Mouse (Mus musculus): ENCODE data around the gene Rbms1.

Rbms1 gene

GRCm38 (mm10) chr2:60962671-60963421, at the start of gene Rbms1:
Gene Rbms1 (minus strand): TSS chr2:60963192.
- peak; percentile 15 for DNase-seq (ENCODE audit: low spot score)

GRCm38 (mm10) chr2:61012249-61012828, 49.3 kb upstream of the Rbms1 start:
- DNase-seq (ENCODE audit: low spot score), result no peak

- no peak for DNase-seq (ENCODE audit: low spot score)
Measured at GRCm38 (mm10) chr2:60986286-60986685, 23.3 kb upstream of the Rbms1 start.

- no peak for DNase-seq (ENCODE audit: low spot score)
Measured at GRCm38 (mm10) chr2:60978538-60979313, 15.7 kb upstream of the Rbms1 start.

GRCm38 (mm10) chr2:60972189-60972814, 9.3 kb upstream of the Rbms1 start:
- no peak for DNase-seq (ENCODE audit: low spot score)

GRCm38 (mm10) chr2:60963616-60964015, 624 bp upstream of the Rbms1 start:
- no peak for DNase-seq (ENCODE audit: low spot score)

GRCm38 (mm10) chr2:60962001-60962670, 856 bp downstream of the Rbms1 start:
- peak; percentile 26 for DNase-seq (ENCODE audit: low spot score)

- no peak for DNase-seq (ENCODE audit: low spot score)
Measured at GRCm38 (mm10) chr2:60961281-60961680, 1.7 kb downstream of the Rbms1 start.

GRCm38 (mm10) chr2:60948241-60948640, 14.8 kb downstream of the Rbms1 start:
- no peak for DNase-seq (ENCODE audit: low spot score)

- DNase-seq (ENCODE audit: low spot score), result no peak
Measured at GRCm38 (mm10) chr2:60947817-60948216, 15.2 kb downstream of the Rbms1 start.

- DNase-seq (ENCODE audit: low spot score), result no peak
Measured at GRCm38 (mm10) chr2:60940454-60940961, 22.5 kb downstream of the Rbms1 start.

GRCm38 (mm10) chr2:60939957-60940356, 23.0 kb downstream of the Rbms1 start:
- no peak for DNase-seq (ENCODE audit: low spot score)

GRCm38 (mm10) chr2:60936910-60937309, 26.1 kb downstream of the Rbms1 start:
- no peak for DNase-seq (ENCODE audit: low spot score)

GRCm38 (mm10) chr2:60928948-60929347, 34.0 kb downstream of the Rbms1 start:
- DNase-seq (ENCODE audit: low spot score), result no peak

- DNase-seq (ENCODE audit: low spot score), result no peak
Measured at GRCm38 (mm10) chr2:60927906-60928775, 34.9 kb downstream of the Rbms1 start.

GRCm38 (mm10) chr2:60925063-60925462, 37.9 kb downstream of the Rbms1 start:
- DNase-seq (ENCODE audit: low spot score), result no peak

GRCm38 (mm10) chr2:60923756-60924544, 39.0 kb downstream of the Rbms1 start:
- no peak for DNase-seq (ENCODE audit: low spot score)

- DNase-seq (ENCODE audit: low spot score), result no peak
Measured at GRCm38 (mm10) chr2:60923111-60923510, 39.9 kb downstream of the Rbms1 start.

GRCm38 (mm10) chr2:60922351-60922750, 40.6 kb downstream of the Rbms1 start:
- no peak for DNase-seq (ENCODE audit: low spot score)

GRCm38 (mm10) chr2:60920076-60920475, 42.9 kb downstream of the Rbms1 start:
- DNase-seq (ENCODE audit: low spot score), result no peak

Measured in urinary bladder, postnatal 10 days (tissue).